Mouse (Mus musculus): ENCODE results near the gene Ppp2r2c.
A peak's percentile ranks its signal among the peaks of the same experiment; 100 is the strongest.

Gene Ppp2r2c

GRCm38 (mm10) chr5:36988124-36988780 lies 119.9 kb downstream of the Ppp2r2c start:
- DNase-seq (ENCODE audit: low spot score), result no peak

- DNase-seq (ENCODE audit: low spot score), result peak; percentile 99
Measured at GRCm38 (mm10) chr5:36988781-36989624, 120.7 kb downstream of the Ppp2r2c start, which contains the start of gene Wfs1. Wfs1 (minus strand) TSS chr5:36989205.

- DNase-seq (ENCODE audit: low spot score), result no peak
Measured at GRCm38 (mm10) chr5:36989625-36989977, 121.3 kb downstream of the Ppp2r2c start.

- DNase-seq (ENCODE audit: low spot score), result no peak
Measured at GRCm38 (mm10) chr5:36990196-36990595, 121.9 kb downstream of the Ppp2r2c start.

GRCm38 (mm10) chr5:36990631-36991350 lies 122.5 kb downstream of the Ppp2r2c start:
- no peak for DNase-seq (ENCODE audit: low spot score)

GRCm38 (mm10) chr5:36996410-36996809 lies 128.1 kb downstream of the Ppp2r2c start:
- no peak for DNase-seq (ENCODE audit: low spot score)

- peak; percentile 14 for DNase-seq (ENCODE audit: low spot score)
Measured at GRCm38 (mm10) chr5:36997996-36998395, 129.7 kb downstream of the Ppp2r2c start.

GRCm38 (mm10) chr5:37001002-37001401 lies 132.7 kb downstream of the Ppp2r2c start:
- DNase-seq (ENCODE audit: low spot score), result no peak

GRCm38 (mm10) chr5:37002001-37002400 lies 133.7 kb downstream of the Ppp2r2c start:
- DNase-seq (ENCODE audit: low spot score), result peak; percentile 62
